Mouse (Mus musculus): Measurements from ENCODE around the gene Rab11fip5.
A peak's percentile ranks its signal among the peaks of the same experiment; 100 is the strongest.

Rab11fip5 gene

GRCm38 (mm10) chr6:85305826-85306225 is 68.6 kb downstream of the Rab11fip5 start:
- DNase-seq: no peak

GRCm38 (mm10) chr6:85304966-85305365 is 69.5 kb downstream of the Rab11fip5 start:
- DNase-seq: no peak

GRCm38 (mm10) chr6:85302326-85303055 is 71.9 kb downstream of the Rab11fip5 start:
- DNase-seq: no peak

- DNase-seq: no peak
Measured at GRCm38 (mm10) chr6:85295384-85296167, 78.9 kb downstream of the Rab11fip5 start.

- DNase-seq: no peak
Measured at GRCm38 (mm10) chr6:85294004-85294379, 80.4 kb downstream of the Rab11fip5 start.

GRCm38 (mm10) chr6:85293255-85294003 is 81.0 kb downstream of the Rab11fip5 start:
- DNase-seq: no peak

- no peak for DNase-seq
Measured at GRCm38 (mm10) chr6:85290869-85291824, 83.3 kb downstream of the Rab11fip5 start.

GRCm38 (mm10) chr6:85288193-85288857 is 86.1 kb downstream of the Rab11fip5 start:
- DNase-seq: peak; percentile 15

- DNase-seq: no peak
Measured at GRCm38 (mm10) chr6:85286283-85287047, 88.0 kb downstream of the Rab11fip5 start.

Measured in liver (tissue).